Mouse (Mus musculus): Measurements from ENCODE around the gene Mier2. TPM values are rescaled to one million over a fixed set of nuclear protein-coding genes. Genes with fewer than 3 reads are reported as not detected.

Gene Mier2
- polyA plus RNA-seq, 1 experiment from 2014 or later = 60.1 TPM

- Histone ChIP-seq H3K4me2 (replicated peaks) (no peak overlapping the region), H3K27ac (replicated peaks) (no peak overlapping the region), H3K9me3 (no peaks in the 10 kb centered on the region), H3K36me3 (no peaks in the 10 kb centered on the region), H3K4me1 (no peaks in the 10 kb centered on the region), H3K4me3 (no peak overlapping the region), H3K27me3 (no peaks in the 10 kb centered on the region), H3K9ac (replicated peaks) (no peak overlapping the region)
- WGBS = 95% methylated on average over 6 of the region's 6 CpGs
- no peak for ATAC-seq (replicated peaks)
Observed at GRCm38 (mm10) chr10:79585136-79585535, 30.1 kb upstream of the Mier2 start.

GRCm38 (mm10) chr10:79584426-79584825 is 29.4 kb upstream of the Mier2 start:
- Histone ChIP-seq H3K9ac (replicated peaks) (no peak overlapping the region), H3K27me3 (no peaks in the 10 kb centered on the region), H3K4me1 (no peaks in the 10 kb centered on the region), H3K4me2 (replicated peaks) (no peak overlapping the region), H3K36me3 (no peaks in the 10 kb centered on the region), H3K4me3 (no peak overlapping the region), H3K27ac (replicated peaks) (no peak overlapping the region), H3K9me3 (no peaks in the 10 kb centered on the region)
- ATAC-seq (replicated peaks) = no peak
- WGBS = 84% methylated on average over 9 of the region's 9 CpGs

GRCm38 (mm10) chr10:79584021-79584420 is 29.0 kb upstream of the Mier2 start:
- Histone ChIP-seq H3K4me1 (no peaks in the 10 kb centered on the region), H3K27me3 (no peaks in the 10 kb centered on the region), H3K4me2 (replicated peaks) (no peak overlapping the region), H3K9me3 (no peaks in the 10 kb centered on the region), H3K27ac (replicated peaks) (no peak overlapping the region), H3K4me3 (no peak overlapping the region), H3K36me3 (no peaks in the 10 kb centered on the region), H3K9ac (replicated peaks) (no peak overlapping the region)
- ATAC-seq (replicated peaks) = no peak
- 73% methylated on average over 7 of the region's 7 CpGs for WGBS

- Histone ChIP-seq H3K4me3 (no peak overlapping the region), H3K4me2 (replicated peaks) (no peak overlapping the region), H3K36me3 (no peaks in the 10 kb centered on the region), H3K27me3 (no peaks in the 10 kb centered on the region), H3K27ac (replicated peaks) (no peak overlapping the region), H3K9ac (replicated peaks) (no peak overlapping the region), H3K4me1 (no peaks in the 10 kb centered on the region), H3K9me3 (no peaks in the 10 kb centered on the region)
- ATAC-seq (replicated peaks) = no peak
- WGBS = 88% methylated on average over 8 of the region's 8 CpGs
Observed at GRCm38 (mm10) chr10:79581501-79581900, 26.5 kb upstream of the Mier2 start.

GRCm38 (mm10) chr10:79580811-79581210 is 25.8 kb upstream of the Mier2 start:
- Histone ChIP-seq H3K36me3 (no peaks in the 10 kb centered on the region), H3K4me1 (no peaks in the 10 kb centered on the region), H3K27ac (replicated peaks) (no peak overlapping the region), H3K4me2 (replicated peaks) (no peak overlapping the region), H3K27me3 (no peaks in the 10 kb centered on the region), H3K9me3 (no peaks in the 10 kb centered on the region), H3K4me3 (no peak overlapping the region), H3K9ac (replicated peaks) (no peak overlapping the region)
- ATAC-seq (replicated peaks) = no peak
- WGBS = 40% methylated on average over 6 of the region's 6 CpGs

- Histone ChIP-seq H3K27ac (replicated peaks) (no peak overlapping the region), H3K27me3 (no peaks in the 10 kb centered on the region), H3K36me3 (no peaks in the 10 kb centered on the region), H3K9me3 (no peaks in the 10 kb centered on the region), H3K4me1 (no peaks in the 10 kb centered on the region), H3K4me3 (no peak overlapping the region), H3K9ac (replicated peaks) (no peak overlapping the region), H3K4me2 (replicated peaks) (no peak overlapping the region)
- WGBS = 68% methylated on average over 7 of the region's 7 CpGs
- no peak for ATAC-seq (replicated peaks)
Observed at GRCm38 (mm10) chr10:79580356-79580755, 25.4 kb upstream of the Mier2 start.

GRCm38 (mm10) chr10:79579781-79580180 is 24.8 kb upstream of the Mier2 start:
- H3K4me3 ChIP-seq = no peak overlapping the region
- no peaks in the 10 kb centered on the region for H3K27me3 ChIP-seq
- no peak for ATAC-seq (replicated peaks)

GRCm38 (mm10) chr10:79578891-79579290 is 23.9 kb upstream of the Mier2 start:
- Histone ChIP-seq H3K9me3 (no peaks in the 10 kb centered on the region), H3K27ac (replicated peaks) (no peak overlapping the region), H3K4me2 (replicated peaks) (no peak overlapping the region), H3K27me3 (no peaks in the 10 kb centered on the region), H3K4me1 (no peaks in the 10 kb centered on the region), H3K4me3 (no peak overlapping the region), H3K36me3 (no peaks in the 10 kb centered on the region), H3K9ac (replicated peaks) (no peak overlapping the region)
- no peak for ATAC-seq (replicated peaks)
- WGBS = 74% methylated on average over 7 of the region's 7 CpGs

More at GRCm38 (mm10) chr10:79579781-79580180, 24.8 kb upstream of the Mier2 start:
- no peaks in the 10 kb centered on the region for H3K36me3 ChIP-seq
- no peak overlapping the region for H3K27ac ChIP-seq (replicated peaks)
- WGBS = 80% methylated on average over 12 of the region's 12 CpGs
- H3K9ac ChIP-seq (replicated peaks) = no peak overlapping the region
- H3K4me2 ChIP-seq (replicated peaks) = no peak overlapping the region
- no peaks in the 10 kb centered on the region for H3K9me3 ChIP-seq
- no peaks in the 10 kb centered on the region for H3K4me1 ChIP-seq

GRCm38 (mm10) chr10:79578276-79578675 is 23.3 kb upstream of the Mier2 start:
- Histone ChIP-seq H3K4me2 (replicated peaks) (no peak overlapping the region), H3K4me1 (no peaks in the 10 kb centered on the region), H3K9ac (replicated peaks) (no peak overlapping the region), H3K27me3 (no peaks in the 10 kb centered on the region), H3K36me3 (no peaks in the 10 kb centered on the region), H3K9me3 (no peaks in the 10 kb centered on the region), H3K4me3 (no peak overlapping the region), H3K27ac (replicated peaks) (no peak overlapping the region)
- 44% methylated on average over 9 of the region's 9 CpGs for WGBS
- no peak for ATAC-seq (replicated peaks)

GRCm38 (mm10) chr10:79577376-79577775 is 22.4 kb upstream of the Mier2 start:
- Histone ChIP-seq H3K4me2 (replicated peaks) (no peak overlapping the region), H3K4me1 (no peaks in the 10 kb centered on the region), H3K9me3 (no peaks in the 10 kb centered on the region), H3K27me3 (no peaks in the 10 kb centered on the region), H3K4me3 (no peak overlapping the region), H3K9ac (replicated peaks) (no peak overlapping the region), H3K27ac (replicated peaks) (no peak overlapping the region), H3K36me3 (no peaks in the 10 kb centered on the region)
- ATAC-seq (replicated peaks) = no peak
- WGBS = 69% methylated on average over 4 of the region's 4 CpGs

- no peak for ATAC-seq (replicated peaks)
Observed at GRCm38 (mm10) chr10:79575754-79576153, 20.8 kb upstream of the Mier2 start.

GRCm38 (mm10) chr10:79574796-79575195 is 19.8 kb upstream of the Mier2 start:
- no peak for ATAC-seq (replicated peaks)
- no peak overlapping the region for H3K27ac ChIP-seq (replicated peaks)
- H3K4me3 ChIP-seq = no peak overlapping the region
- no peak overlapping the region for H3K9ac ChIP-seq (replicated peaks)
- WGBS = 90% methylated on average over 6 of the region's 6 CpGs
- H3K27me3 ChIP-seq = no peaks in the 10 kb centered on the region
- H3K36me3 ChIP-seq = no peaks in the 10 kb centered on the region
- H3K4me2 ChIP-seq (replicated peaks) = no peak overlapping the region
- no peaks in the 10 kb centered on the region for H3K4me1 ChIP-seq
- H3K9me3 ChIP-seq = no peaks in the 10 kb centered on the region

More at GRCm38 (mm10) chr10:79575754-79576153, 20.8 kb upstream of the Mier2 start:
- no peaks in the 10 kb centered on the region for H3K36me3 ChIP-seq
- no peak overlapping the region for H3K4me3 ChIP-seq
- H3K27ac ChIP-seq (replicated peaks) = no peak overlapping the region
- H3K4me1 ChIP-seq = no peaks in the 10 kb centered on the region
- no peaks in the 10 kb centered on the region for H3K9me3 ChIP-seq
- WGBS = 79% methylated on average over 6 of the region's 6 CpGs
- no peaks in the 10 kb centered on the region for H3K27me3 ChIP-seq
- H3K4me2 ChIP-seq (replicated peaks) = no peak overlapping the region
- H3K9ac ChIP-seq (replicated peaks) = no peak overlapping the region

GRCm38 (mm10) chr10:79574350-79574749 is 19.4 kb upstream of the Mier2 start:
- Histone ChIP-seq H3K4me2 (replicated peaks) (no peak overlapping the region), H3K36me3 (no peaks in the 10 kb centered on the region), H3K4me1 (no peaks in the 10 kb centered on the region), H3K27ac (replicated peaks) (no peak overlapping the region), H3K9ac (replicated peaks) (no peak overlapping the region), H3K4me3 (no peak overlapping the region), H3K27me3 (no peaks in the 10 kb centered on the region), H3K9me3 (no peaks in the 10 kb centered on the region)
- 89% methylated on average over 8 of the region's 8 CpGs for WGBS
- ATAC-seq (replicated peaks) = no peak

All from forebrain, embryonic 15.5 days (tissue).